Mouse (Mus musculus) cortical plate, adult 2 months (tissue): ENCODE measurements around the gene Arhgef18. TPM values are rescaled to one million over a fixed set of nuclear protein-coding genes. Genes with fewer than 3 reads are reported as not detected.

Experiments used
- H3K27ac ChIP-seq: fragments of 200-500 bp; 2 replicates; pipeline ENCODE4 v1.5.1; 2012; ENCODE audit warnings: low read length, control low read depth, inconsistent platforms; ENCODE audit not compliant: insufficient read depth
- H3K4me1 ChIP-seq: fragments of 200-500 bp; 2 replicates; pipeline ENCODE4 v1.6.1; 2011; ENCODE audit warnings: low read length; ENCODE audit not compliant: control insufficient read depth, insufficient read depth
- H3K4me3 ChIP-seq: fragments of 200-500 bp; 2 replicates; pipeline ENCODE4 v1.5.1; 2011; ENCODE audit warnings: mild to moderate bottlenecking, low read length, control low read depth; ENCODE audit not compliant: insufficient read depth
- CTCF ChIP-seq: fragments of 200-500 bp; IDR thresholded peaks from 2 replicates; pipeline ENCODE4 v1.5.1; 2011; ENCODE audit warnings: mild to moderate bottlenecking, control low read depth, low read length; ENCODE audit not compliant: insufficient read depth; ENCODE audit errors: extremely low read depth
- POLR2A ChIP-seq: fragments of 200-500 bp; IDR thresholded peaks from 2 replicates; pipeline ENCODE4 v1.6.1; 2011; ENCODE audit warnings: mild to moderate bottlenecking, low read length, control low read depth; ENCODE audit not compliant: insufficient read depth; ENCODE audit errors: extremely low read depth
- polyA plus RNA-seq: library from polyadenylated mRNA; depleted of rRNA; stranded (reverse); fragments of >200 nt; gene quantifications from 2 replicates; pipeline ENCODE4 v1.2.3, GENCODE M21; 2012; rRNA removed

The Arhgef18 gene
- polyA plus RNA-seq, result 33.0 and 34.2 TPM in 2 replicates

- TF ChIP-seq POLR2A (peak; percentile 64), CTCF (no peak)
- peaks cover 3% of the 10 kb centered on the region; the same call in 1 of the 2 replicates for H3K4me1 ChIP-seq
- peak within 1 kb of the TSS; percentile 98 for H3K4me3 ChIP-seq
- H3K27ac ChIP-seq, result 0 out of 2 replicates have a peak within 1 kb of the TSS, but pooled peaks have one; percentile 34
These were observed at the start of gene Arhgef18 for GRCm38 (mm10) chr8:3392771-3393710. Gene Arhgef18, plus strand, starts transcription at chr8:3393006.

DNA sequence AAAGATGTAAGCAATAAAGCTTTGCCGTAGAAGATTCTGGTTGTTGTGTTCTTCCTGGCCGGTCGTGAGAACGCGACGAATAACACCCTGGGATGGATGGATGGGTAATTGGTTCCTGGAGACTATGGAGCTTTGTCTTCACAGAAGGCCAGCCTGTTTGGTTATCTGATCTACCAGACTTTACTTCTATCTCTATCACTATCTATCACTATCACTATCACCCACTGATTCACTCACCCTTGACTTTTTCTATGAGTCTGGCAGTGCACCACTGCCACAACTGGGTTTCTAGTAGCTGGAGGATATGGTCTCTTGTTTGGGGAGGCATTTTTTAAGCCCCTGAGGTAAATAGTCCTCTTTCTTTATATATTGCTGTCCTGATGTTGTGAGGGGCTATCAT lies 47.5 kb upstream of the Arhgef18 start:
- TF ChIP-seq POLR2A (no peak), CTCF (no peak)
- Histone ChIP-seq H3K27ac (no peak overlapping the region), H3K4me3 (no peak overlapping the region), H3K4me1 (peaks cover 2% of the 10 kb centered on the region; the same call in 1 of the 2 replicates)

DNA sequence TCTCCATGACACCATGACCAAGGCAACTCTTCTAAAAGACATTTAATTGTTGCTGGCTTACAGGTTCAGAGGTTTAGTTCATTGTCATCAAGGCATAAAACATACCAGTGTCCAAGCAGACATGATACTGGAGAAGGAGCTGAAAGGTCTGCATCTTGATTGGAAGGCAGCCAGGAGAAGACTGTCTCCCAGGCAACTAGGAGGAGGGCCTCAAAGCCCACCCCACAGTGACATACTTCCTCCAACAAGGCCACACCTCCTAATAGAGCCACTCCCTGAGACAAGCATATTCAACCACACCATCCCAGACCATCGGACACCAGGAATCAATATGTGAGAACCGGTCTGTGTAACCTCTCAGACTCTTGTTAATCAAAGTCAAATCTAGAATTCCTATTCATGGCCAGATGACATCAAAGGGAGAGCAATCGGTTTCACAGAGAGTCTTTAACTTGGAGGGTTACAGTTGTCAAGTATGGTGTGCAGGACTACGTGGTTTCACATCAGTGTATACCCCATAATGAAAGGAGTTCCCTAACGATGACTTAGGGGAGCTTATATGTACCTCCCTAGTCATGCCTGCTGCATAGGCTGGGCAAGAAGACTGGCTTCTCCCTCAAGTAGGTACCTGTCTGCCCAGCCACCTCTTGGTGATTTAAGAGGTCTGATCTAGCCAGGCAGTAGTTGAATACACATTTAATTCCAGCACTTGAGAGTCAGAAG lies 46.0 kb upstream of the Arhgef18 start:
- Histone ChIP-seq H3K4me3 (no peak overlapping the region), H3K27ac (no peak overlapping the region), H3K4me1 (peaks cover 2% of the 10 kb centered on the region; the same call in 1 of the 2 replicates)
- TF ChIP-seq CTCF, result no peak
- TF ChIP-seq POLR2A, result no peak

DNA sequence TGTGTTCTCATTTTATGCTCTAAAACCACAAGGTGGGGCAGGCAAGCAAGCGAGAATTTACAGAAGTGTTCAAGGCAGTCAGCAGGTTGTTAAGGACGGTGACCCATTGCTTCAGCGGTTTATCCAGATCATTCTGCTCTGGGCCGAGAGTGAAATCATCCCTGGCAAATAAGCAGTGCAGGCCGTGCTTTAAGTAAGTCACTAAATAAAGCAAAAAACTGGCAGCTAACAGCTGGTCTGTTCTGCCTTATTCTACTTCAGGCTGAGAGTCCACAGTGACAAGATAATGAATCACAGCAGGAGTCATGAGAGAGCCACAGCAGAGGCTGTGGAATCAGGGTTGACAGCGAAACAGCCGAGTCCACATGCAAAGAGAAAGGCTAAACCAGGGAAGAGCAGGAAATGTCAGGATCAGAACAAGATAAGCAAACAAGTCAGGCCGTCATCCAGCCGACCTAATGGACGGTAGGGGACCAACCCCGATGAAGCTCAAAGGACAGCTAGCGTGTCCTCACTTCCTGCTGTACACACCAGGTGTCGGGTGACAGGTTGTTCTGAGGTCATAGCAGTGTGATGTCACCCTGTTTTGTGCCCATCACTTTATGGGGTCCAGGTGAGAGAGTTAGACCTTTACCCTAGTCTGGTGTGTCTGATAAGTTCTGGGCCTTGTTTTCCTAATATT lies 44.5 kb upstream of the Arhgef18 start:
- no peak for TF ChIP-seq CTCF
- no peak for TF ChIP-seq POLR2A
- H3K27ac ChIP-seq, result no peak overlapping the region
- H3K4me1 ChIP-seq, result peaks cover 2% of the 10 kb centered on the region; the same call in 1 of the 2 replicates
- H3K4me3 ChIP-seq, result no peak overlapping the region

GRCm38 (mm10) chr8:3350747-3351146 lies 42.1 kb upstream of the Arhgef18 start:
- TF ChIP-seq POLR2A (no peak), CTCF (no peak)
- H3K4me3 ChIP-seq, result no peak overlapping the region
- H3K27ac ChIP-seq, result no peak overlapping the region
- H3K4me1 ChIP-seq, result peaks cover 2% of the 10 kb centered on the region; the same call in 1 of the 2 replicates

DNA sequence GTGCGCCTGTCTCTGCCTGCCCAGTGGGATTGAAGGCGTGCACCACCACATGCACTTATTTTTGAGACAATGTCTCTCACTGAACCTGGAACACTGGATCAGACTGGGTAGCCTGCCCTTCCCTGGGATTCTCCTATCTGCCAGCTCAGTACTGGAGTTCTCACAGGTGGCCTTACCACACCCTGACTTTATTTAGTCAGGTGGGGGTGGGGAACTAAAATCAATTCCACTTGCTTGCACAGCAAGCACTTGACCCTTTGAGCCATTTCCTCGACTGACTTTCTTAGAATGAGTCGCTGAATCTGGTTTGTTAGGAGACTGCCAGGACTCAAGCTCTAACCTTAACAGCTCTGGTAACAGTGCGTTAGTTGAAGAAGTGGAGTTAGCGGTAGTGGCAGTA lies 40.1 kb upstream of the Arhgef18 start:
- no peak overlapping the region for H3K27ac ChIP-seq
- TF ChIP-seq POLR2A (no peak), CTCF (no peak)
- no peak overlapping the region for H3K4me3 ChIP-seq
- H3K4me1 ChIP-seq, result peaks cover 2% of the 10 kb centered on the region; the same call in 1 of the 2 replicates

DNA sequence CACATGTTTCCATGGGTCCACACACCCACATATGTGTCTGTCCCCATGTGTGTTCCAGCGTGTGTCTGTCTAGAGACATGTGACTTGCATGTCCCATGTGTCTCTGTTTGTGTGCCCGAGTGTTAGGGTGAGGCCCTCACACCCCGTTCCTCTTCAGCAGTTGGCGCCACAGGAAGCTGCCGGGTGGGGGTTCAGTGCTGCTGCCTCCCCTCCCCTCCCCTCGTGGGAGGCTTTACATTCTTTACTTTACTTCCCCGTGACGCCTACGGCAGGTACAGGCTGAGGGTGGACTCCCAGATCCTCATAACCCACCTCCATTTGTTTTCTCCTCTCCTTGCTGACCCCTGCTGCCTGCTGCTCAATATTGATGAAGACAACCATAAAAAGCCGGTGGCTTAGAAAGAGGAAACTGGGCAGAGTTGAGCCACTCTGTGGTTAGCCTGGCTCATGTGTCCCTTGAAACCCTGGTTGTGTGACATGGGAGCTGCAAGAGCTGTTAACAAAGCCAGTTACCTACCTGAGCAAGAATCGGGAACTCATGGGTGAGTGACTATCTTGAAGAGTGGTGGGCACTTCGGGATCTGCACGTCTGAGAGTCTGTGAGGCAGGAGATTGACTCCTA lies 39.5 kb upstream of the Arhgef18 start, which contains the start of gene A430078G23Rik:
Gene A430078G23Rik, plus strand, starts transcription at position 227 of the 622 bp plus-strand sequence.
- H3K27ac ChIP-seq, result no peak within 1 kb of the TSS

GRCm38 (mm10) chr8:3353811-3354442 lies 38.9 kb upstream of the Arhgef18 start:
- Histone ChIP-seq H3K4me3 (no peak overlapping the region), H3K4me1 (no peaks in the 10 kb centered on the region), H3K27ac (no peak overlapping the region)
- no peak for TF ChIP-seq POLR2A
- TF ChIP-seq CTCF, result no peak

More for the DNA sequence above, 39.5 kb upstream of the Arhgef18 start, which contains the start of gene A430078G23Rik:
- TF ChIP-seq CTCF (no peak), POLR2A (no peak)
- Histone ChIP-seq H3K4me1 (peaks cover 2% of the 10 kb centered on the region; the same call in 1 of the 2 replicates), H3K4me3 (no peak within 1 kb of the TSS)

- no peaks in the 10 kb centered on the region for H3K4me1 ChIP-seq
- H3K27ac ChIP-seq, result no peak overlapping the region
- TF ChIP-seq CTCF (no peak), POLR2A (no peak)
- H3K4me3 ChIP-seq, result no peak overlapping the region
These were observed 38.4 kb upstream of the Arhgef18 start for GRCm38 (mm10) chr8:3354443-3354812.
